Mouse (Mus musculus) kidney, postnatal 36 days (tissue): ENCODE data around the gene Il20ra.
"Not testable (repeated sequence)": the region's sequence is repeated elsewhere in the genome, so short reads cannot be mapped to it uniquely, and the experiment has no call there.

Experiments
- DNase-seq, 2 experiments: peaks; one replicate each; pipeline ENCODE4 v3.0.0; 2021 to 2022; ENCODE audit warnings: mixed read lengths in 2 of 2

Gene Il20ra

DNA sequence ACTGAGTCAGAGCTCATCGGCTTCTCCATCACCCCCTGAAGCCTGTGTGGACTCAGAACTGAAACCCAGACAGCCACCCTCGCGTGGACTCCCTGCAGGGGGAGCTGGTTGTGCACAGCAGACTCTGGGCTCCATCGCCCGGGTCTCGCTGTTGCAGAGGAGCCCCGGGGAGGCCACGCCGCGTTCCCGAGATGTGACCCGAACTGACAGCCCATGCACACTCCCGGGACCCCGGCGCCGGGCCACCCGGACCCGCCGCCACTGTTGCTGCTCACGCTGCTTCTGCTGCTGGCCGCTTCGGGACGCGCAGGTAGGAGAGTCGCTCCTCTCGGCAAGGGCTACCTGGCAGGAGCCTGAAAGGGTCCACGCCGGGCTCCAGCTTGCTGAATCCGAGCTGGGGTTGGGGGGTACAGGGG, at the start of gene Il20ra:
TSS of gene Il20ra (plus strand) at position 150 of the 416 bp plus-strand sequence.
- peak; percentile 23 to 71 for DNase-seq

DNA sequence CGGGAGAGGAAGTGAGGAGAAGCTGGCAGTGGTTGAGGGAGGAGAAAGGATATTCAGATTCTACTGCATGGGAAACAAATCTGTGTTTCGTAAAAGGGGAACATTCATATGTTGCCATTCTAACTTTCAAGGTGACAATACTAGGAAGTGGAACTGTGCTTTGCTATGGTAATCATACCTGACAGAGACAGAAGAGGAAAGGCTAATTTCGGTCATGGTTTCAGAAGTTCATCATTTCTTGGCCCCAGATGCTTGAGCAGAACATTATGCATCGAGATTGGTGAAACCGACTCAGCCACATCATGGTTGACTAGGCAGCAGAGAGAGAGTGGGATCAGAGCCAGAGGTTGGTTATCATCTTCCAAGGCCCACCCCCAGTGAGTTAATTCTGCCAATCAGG, 43.4 kb upstream of the Il20ra start:
- no peak for DNase-seq

DNA sequence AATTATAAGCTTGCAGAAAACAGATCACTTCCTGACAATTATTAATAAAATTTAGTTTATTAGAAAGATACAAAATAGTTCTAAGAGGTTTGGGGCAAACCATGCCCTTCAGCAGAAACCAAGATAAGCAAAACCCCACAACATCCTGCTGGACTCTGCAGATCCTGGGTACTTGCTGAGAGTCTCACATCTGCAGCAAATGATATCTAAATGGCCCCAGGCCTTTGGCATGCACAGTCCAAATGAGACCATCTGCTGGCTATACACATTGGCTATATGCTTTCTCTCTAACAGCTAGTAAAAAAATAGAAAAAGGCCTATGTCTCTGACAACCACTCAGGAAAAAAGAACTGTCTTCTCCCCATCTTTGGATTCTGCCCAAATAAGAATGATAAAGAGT, 40.4 kb upstream of the Il20ra start:
- DNase-seq, result no peak

DNA sequence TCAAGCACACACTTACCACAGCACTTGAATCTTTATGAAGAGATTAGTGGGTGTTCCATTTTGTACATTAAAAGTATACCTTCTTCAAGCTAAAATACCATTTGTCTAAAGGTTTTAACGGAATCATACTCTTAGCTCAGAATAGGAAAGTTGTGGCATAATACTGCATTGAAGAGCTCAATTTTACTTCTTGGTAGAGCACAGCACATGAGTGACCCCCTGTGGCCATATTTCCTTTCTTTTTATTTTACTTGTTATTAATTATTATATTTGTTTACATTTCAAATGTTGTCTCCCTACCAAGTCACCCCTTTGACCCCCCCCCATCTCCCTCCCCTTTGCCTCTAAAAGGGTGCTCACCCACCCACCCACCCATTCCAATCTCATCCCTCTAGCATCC, 39.2 kb upstream of the Il20ra start:
- no peak for DNase-seq

DNA sequence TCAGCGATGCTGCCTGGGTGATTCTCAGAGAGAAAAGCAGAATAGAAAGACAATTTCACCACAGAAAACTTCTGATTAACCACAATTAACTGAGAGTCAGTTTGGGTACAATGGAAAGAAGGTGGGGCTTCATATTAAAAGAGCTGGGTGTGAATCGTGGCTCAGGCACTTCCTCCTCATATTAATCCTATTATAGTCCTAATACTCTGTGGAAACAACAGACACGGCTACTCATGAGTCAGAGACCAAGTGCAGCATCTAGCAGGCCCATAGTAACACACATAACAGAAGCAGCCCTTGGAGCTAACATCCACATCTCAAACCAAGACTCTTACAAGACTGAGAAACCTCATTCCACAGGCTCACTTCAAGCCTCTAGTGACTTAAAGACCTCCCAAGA, 24.7 kb upstream of the Il20ra start:
- DNase-seq, result no peak

DNA sequence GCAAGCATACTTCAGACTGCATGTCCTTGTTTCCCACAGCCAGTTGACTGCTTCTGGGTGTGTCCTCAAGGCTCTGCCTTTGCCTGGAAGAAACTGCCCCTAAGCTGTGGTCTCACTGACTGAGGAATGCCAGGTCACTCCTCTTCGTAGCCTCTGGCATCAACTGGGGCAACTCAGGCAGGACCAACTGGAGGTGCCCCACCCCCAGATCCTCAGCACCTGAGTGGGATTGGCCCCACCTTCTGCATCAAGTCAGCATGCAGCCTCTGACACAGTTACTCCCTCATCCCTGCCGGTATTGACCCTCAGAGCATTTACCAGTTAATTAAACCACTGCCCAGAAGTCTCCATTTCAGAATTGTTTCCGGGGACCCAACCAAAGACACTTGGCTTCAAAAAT, 21.1 kb upstream of the Il20ra start:
- no peak for DNase-seq

DNA sequence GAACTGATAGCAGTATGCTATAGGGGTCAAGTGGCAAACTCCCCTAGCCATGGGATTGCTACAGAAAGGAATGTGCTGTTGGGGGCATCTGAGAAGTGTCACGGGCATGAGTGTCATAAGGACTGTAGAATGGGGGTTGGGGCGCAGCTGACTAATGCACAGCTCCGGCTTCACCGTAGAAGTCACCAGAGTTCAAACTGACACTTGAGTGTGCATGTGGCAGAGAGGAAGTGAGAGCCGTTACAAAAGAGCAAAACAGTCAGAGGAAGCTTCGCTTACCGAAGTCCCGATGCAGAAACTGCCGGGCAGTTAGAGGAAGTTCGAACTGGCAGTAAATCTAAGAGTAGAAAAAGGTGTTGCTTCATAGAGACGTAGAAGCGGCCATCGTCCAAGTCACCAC, 20.6 kb upstream of the Il20ra start:
- DNase-seq, result peak; percentile 7 to 10

DNA sequence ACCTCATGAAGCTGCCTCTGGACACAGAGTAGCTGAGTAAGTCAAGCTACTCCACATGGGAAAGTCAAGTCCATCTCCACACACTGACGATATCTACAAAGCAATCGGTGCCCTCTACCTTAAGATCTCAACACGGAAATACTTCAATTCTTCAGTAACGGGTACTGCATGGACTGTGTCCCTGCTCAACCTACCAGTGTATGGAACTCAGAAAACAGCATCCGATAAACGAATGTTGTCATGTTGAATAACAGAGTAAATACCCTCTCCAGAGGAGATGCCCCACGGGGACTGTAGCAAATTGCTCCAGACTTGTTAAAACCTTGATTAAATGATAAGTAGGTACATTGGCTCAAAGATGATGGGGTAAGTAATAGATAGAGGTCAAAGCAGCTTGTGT, 20.0 kb upstream of the Il20ra start:
- no peak for DNase-seq

DNA sequence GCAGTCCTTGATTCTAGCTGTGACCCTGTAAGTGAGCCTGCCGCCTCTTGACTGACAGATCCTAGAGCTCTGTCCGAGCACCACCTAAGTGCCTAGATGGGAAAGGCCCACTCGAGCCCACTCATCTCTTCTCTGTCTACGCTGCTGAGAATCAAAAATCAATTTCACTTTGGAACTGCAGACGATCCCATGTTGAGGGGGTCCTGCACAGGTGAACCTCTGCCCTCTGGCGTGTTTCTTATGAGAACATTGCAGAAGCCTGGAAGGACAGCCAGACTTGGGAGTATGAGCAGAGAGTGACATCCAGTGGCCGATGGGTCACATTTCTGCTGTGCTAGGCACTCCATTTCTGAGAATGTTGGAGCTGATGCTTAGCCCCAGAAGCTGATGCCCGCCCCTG, 19.4 kb upstream of the Il20ra start:
- DNase-seq, result peak; percentile 17 to 50

DNA sequence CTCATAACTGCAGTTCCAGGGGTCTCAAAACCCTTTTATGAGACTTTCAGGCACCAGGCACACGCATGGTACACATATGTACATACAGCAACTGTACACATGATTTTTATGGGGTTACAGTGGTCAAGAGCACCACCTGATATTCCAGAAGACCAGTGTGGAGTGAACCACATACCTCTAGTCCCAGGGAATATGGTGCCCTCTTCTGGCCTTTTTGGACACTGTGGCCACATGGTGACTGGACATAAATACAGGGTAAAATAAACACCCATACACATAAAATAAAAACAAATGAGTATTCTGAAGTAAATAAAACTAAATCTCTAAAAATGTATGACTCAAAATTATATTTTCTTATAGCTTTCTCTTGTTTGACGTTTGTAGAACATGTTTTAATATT, 18.7 kb upstream of the Il20ra start:
- DNase-seq, result peak; percentile 8 to 55

DNA sequence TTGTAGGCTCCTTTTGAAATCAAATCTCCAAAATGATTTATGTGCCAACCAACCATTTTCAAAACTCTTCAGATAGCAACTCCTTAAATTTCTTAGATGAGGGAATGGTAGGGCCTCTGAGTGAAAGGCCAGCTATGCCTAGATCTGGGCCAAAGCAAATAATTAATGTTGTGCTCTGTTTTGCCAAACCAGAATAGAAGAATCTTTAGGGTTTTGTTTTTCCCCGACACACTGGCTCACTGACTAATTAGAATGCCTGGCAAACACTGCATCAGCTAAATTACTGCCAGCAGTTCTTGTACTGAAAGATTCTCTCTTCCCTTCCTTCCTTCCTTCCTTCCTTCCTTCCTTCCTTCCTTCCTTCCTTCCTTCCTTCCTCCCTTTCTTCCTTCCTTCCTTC, 13.0 kb upstream of the Il20ra start:
- no peak for DNase-seq

DNA sequence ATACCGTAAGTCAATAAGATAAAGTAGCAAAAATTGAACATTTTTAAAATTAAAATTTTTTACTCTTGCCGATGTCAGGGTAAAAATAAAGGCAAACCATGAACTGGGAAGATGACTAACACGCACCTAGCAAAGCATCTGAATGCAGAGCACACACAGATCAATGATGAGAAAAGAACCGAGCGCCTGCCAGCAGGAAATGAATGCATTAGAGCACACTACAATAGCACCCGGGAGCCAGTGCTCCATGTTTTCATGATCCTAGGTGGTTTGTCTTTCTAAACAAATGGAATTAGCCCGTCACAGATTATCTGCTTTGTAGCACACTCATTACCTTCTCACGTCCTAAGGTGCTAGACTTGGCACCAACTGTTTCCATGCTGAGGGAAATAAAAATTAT, 7.9 kb upstream of the Il20ra start:
- no peak for DNase-seq

DNA sequence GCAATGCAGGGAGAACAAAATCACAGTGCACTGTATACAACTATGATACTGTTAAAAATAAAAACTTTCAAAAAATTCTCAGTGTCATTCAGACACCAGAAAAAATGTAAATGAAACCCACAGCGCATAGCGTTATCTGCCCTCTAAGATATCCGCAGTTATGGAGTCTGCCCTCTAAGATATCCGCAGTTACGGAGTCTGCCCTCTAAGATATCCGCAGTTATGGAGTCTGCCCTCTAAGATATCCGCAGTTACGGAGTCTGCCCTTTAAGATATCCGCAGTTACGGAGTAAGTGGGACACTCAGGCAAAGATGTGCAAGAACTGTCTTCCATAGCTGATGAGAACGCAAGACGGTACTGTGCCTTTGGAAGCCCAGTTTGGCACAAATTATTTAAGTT, 4.6 kb upstream of the Il20ra start:
- DNase-seq, result no peak

DNA sequence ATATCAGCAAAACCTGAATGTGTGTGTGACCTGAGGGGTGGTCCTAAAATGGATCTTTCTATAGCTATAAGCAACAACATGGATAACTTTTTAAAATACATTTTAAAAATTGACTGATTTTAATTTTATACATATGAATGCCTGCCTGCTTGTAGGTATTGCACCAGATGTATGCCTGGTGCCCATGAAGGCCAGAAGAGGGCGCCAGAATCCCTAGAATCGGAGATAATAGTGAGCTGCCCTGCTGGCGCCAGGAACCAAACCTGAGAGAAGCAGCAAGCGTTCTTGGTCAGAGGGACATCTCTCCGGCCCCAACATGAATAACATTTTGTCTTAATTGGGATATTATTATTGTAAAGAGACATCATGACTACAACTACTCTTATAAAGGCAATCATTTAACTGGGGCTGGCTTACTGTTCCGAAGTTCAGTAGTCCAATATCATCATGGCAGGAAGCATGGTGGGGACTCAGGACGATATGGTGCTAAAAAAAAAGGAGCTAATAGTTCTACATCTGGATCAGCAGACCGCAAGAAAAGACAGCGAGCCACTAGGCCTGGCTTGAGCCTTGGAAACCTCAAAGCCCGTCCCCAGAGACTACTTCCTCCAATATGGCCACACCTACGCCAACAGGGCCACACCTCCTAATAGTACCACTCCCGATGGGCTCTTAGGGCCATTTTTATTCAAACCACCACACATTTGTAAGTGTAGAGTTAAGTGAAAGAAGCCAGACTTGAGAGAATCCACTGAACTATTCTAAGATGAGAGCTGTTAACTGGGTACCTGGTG, 3.9 kb upstream of the Il20ra start:
- peak; percentile 13 to 67 for DNase-seq

DNA sequence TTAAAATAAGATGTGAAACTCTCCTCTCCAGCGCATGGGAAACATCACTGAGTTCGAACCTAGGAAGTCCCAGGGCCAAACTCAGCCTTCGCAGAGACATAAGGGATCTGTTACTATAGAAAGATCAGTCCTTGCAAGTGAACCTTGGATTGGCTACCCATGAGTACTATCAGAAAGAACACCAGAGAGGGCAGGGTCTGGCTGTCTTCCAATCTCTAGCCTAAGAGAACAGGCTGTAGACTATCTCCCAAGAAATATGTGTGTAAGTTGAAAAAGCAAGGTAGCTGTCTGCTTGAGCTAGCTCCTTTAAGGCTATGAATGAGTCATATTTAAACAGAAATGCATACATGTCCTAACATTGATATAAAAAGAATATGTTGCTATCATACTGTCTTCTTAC, 1.4 kb upstream of the Il20ra start:
- DNase-seq, result peak in 1 of 2 experiments; percentile 7

DNA sequence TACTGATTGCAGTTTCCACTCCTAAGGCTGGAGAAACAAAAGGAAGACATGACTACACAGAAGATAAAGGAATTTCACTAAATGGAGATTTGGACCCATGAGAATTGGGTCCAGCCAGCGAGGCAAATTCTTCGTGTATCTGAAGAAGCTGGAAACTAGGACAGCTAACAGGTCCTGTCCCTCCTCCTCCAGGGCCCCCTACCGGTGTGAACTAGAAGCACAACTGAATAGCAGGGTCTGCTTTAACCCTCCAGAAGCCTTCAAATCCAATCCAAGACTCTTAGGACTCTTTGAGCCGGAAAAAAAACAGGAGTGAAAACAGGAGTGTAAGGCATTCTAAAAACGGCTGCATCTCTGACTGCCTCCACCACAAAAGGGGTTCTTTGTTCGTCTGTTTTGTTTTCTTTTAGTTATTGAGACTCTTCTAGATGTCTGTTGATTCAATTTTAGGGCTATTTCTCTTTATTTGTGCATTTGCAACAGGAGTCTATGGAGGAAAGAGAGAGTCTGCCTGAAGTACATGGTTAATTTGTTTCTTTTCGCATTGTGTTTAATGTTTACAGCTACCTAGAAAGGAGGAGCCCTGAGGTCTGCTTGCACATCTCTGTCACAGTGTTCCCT, 709 bp upstream of the Il20ra start:
- peak in 1 of 2 experiments; percentile 11 for DNase-seq

DNA sequence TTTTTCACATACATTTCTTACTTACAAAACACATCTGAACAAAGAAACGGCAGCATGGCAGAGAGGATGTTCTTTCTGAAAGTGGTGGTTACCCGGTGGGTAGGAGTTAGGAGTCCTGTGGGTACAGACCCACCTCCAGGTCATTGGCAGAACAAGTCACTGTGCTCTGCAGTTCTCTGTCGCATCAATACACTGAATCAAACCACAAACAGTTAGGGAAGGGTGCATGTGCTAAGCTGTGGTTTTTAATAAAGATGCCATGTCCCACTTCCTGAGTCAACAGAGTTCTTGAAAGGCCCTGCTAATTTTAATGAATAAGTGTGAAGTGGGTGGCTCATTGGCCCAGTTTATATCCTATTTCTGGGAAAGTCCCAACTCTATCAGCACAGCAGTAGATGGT, 6.3 kb downstream of the Il20ra start:
- DNase-seq, result no peak

DNA sequence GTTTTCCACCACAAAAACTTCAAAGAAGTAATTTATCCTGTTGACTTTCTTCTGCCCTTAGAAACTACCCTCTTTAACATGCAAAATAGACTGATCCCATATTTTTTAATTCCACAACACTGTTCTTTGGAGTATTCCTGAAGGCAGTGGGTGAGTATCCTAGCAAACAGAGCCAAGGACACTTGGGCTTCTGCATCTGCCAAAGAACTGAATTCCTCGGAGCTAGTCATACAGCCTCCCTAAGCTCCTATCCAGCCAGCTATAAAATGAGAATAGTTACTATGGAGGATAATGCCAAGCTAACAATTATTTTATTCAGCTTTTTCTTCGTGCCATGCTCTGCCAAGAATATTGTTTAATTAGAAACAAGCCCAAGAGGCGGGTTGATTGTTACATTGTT, 9.9 kb downstream of the Il20ra start:
- no peak for DNase-seq

DNA sequence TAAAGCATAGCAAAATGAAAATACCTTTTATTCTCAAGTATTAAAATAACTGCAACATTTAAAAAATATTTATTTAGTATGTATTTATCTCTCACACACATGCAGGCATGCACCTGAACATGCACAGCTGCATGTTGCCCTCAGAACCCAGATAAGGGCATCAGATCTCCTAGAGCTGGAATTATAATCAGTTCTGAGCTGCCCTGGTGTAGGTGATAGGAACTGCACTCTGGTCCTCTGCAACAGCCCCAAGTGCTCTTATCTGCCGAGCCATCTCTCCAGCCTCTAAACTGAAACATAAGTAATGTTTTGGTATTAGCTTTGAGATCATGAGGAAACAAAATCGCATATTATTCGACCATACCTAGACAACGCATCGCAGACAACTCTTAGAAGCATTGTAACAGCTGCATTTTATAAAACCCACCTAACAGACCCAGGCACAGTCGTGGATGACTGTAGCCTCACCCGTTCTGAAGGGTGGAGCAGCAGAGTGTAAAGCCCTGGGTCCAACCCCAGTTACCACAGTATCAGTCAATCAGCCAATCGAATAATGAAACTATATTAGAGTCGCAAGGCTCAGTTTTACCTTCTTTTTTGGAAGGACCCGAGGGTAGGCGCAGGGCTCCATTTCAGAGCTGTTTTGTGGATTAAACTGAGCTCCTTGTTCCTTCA, 11.9 kb downstream of the Il20ra start:
- no peak for DNase-seq

DNA sequence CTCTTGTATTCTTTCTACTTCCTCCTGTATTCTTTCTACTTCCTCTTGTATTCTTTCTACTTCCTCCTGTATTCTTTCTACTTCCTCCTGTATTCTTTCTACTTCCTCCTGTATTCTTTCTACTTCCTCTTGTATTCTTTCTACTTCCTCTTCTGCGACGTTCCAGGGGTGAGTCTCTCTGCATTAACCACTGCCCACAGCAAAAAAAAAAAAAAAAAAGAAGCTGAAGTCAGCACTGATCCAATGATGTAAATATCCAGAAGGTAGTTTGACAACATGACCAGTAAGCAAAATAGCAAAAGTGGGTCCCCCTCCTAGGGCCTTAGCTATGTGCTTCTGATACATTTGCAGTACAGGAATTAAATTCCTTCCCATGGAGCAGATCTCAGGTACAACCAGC, 26.1 kb downstream of the Il20ra start:
- not testable (repeated sequence) for DNase-seq

DNA sequence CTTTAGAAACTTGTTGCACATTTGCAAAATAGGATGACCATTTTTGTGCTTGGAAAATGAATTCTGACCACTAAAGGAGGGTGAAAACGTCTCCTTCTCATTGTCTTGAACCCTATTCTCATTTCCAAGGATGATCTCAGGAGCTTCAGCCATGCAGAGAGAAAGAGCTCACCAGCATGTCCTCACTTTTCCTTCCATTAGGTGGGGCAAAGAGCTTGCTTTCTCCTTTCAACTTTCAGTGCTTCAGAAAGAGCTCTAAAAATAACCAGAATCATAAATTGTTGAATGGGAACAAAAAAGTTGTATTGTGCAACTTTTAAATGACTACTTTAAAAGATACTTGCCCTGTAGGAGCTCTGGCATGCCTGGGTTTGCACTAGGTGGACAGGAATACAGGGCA, 33.3 kb downstream of the Il20ra start:
- DNase-seq, result no peak

DNA sequence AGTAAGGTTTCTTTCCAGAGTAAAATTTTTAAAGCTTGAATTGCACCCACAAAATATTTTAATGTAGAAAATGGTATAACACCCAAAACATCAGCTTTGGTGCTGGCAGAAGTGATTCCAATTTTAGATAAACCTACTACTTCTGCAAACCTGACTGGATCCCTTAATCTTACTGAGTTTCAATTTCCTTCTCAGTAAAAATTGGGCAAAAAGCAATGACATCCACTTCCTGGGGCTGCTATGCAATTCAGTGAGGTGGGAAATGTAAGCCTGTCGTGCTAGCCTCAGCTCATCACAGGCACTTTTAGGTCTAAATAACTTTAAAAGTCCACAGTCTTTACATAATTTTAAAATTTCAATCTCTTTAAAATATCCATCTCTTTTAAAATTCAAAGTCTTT, 33.8 kb downstream of the Il20ra start:
- no peak for DNase-seq

DNA sequence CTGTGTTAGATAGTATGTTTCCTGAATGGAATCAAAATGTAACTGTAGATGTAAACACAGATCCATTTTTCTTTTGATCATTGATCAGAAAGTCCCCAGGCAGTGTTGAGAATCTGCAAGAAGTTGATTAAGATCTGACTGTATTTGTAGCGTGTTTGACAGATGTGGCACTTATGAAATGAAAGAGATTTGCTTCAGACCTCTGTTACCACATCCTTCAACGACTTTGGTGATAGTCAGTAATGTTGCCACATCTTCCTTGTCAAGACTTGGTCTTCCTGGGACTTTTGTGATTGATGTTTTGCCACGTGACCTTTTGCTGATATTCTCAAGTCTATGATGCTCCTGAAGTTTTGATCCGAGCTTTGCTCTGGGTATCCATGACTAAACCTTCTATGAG, 35.3 kb downstream of the Il20ra start:
- DNase-seq, result no peak

DNA sequence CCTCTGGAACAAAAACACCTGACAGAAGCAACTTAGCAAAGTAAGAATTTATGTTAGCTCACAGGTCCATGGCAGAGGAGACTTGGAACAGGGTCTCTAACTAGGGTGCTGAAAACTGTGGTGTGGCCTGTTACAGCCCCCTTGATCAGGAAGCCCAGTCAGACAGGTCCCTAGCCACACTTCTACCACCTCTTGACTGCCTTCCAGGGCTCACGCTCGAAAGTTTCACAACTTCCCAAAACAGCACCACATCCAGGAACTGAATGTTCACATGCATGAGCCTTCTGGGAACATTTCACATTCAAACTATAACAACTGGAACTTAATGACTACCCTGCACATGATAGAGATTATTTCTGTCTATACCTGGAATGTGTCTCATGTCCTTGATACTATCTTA, 53.1 kb downstream of the Il20ra start:
- no peak for DNase-seq
